22 mouse cellular contexts compared by ENCODE assay signal in the genomic region with DNA sequence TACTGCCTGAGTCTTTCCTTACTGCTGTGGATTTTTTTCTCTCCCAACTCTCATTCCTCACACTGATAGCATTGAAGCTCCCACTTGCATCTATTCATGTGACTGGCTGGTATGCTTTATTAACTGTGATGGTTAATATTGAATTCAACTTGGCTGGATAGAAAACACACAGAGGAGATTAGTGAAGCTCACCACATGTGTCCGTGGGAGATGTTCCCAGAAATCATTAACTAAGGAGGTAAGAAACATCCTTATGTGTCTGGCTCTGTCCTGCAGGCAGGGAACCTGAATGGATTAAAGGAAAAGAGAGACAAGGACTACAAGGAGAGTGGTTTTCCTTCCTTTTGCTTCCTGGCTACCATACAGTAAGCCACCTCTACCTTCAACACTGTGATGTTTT.
"Had no signal": no experiment of that assay in that cellular context is flagged by ENCODE, and none has a peak within 500 bp of the region (broad histone marks: within the 10 kb centered on the region; RNA-seq: fewer than 3 reads in every experiment).

No protein-coding gene starts in this region.

- H3K36me3 ChIP-seq: limb, embryonic 12.5 days; liver, embryonic 12.5 days; liver, embryonic 15.5 days; lung, embryonic 15.5 days; midbrain, embryonic 12.5 days; midbrain, embryonic 15.5 days; neural tube, embryonic 13.5 days; stomach, embryonic 15.5 days had no signal

- H3K9ac ChIP-seq: limb, embryonic 12.5 days; liver, embryonic 12.5 days; liver, embryonic 15.5 days; lung, embryonic 15.5 days; midbrain, embryonic 12.5 days; midbrain, embryonic 15.5 days; neural tube, embryonic 13.5 days; stomach, embryonic 15.5 days had no signal

- H3K27ac ChIP-seq: layer of hippocampus, adult 2 months; left cerebral cortex, adult 2 months; limb, embryonic 12.5 days; liver, embryonic 12.5 days; liver, embryonic 15.5 days; lung, embryonic 15.5 days; midbrain, embryonic 12.5 days; midbrain, embryonic 15.5 days; neural tube, embryonic 13.5 days; stomach, embryonic 15.5 days had no signal

- H3K4me2 ChIP-seq: limb, embryonic 12.5 days; liver, embryonic 12.5 days; liver, embryonic 15.5 days; lung, embryonic 15.5 days; midbrain, embryonic 12.5 days; midbrain, embryonic 15.5 days; neural tube, embryonic 13.5 days; stomach, embryonic 15.5 days had no signal

- ATAC-seq: intestine, postnatal 0 days; liver, embryonic 12.5 days; midbrain, embryonic 15.5 days had no signal

- H3K4me1 ChIP-seq: limb, embryonic 12.5 days; liver, embryonic 12.5 days; liver, embryonic 15.5 days; lung, embryonic 15.5 days; midbrain, embryonic 15.5 days; neural tube, embryonic 13.5 days; stomach, embryonic 15.5 days had no signal

- DNase-seq: kidney, postnatal 25 days; layer of hippocampus, adult 9-11 months; liver; lung, adult 18-20 months; lung, postnatal 10 days; lung, postnatal 36 days; retina, postnatal 1 day; right cerebral cortex, postnatal 25 days; spleen, adult 18-20 months; thymus, postnatal 25 days had no signal

- H3K27me3 ChIP-seq: liver, embryonic 12.5 days; liver, embryonic 15.5 days; lung, embryonic 15.5 days; midbrain, embryonic 12.5 days; midbrain, embryonic 15.5 days; neural tube, embryonic 13.5 days; stomach, embryonic 15.5 days had no signal

- H3K4me3 ChIP-seq: layer of hippocampus, adult 2 months; left cerebral cortex, adult 2 months; limb, embryonic 12.5 days; liver, embryonic 12.5 days; liver, embryonic 15.5 days; lung, embryonic 15.5 days; midbrain, embryonic 12.5 days; midbrain, embryonic 15.5 days; myocyte; neural tube, embryonic 13.5 days; stomach, embryonic 15.5 days had no signal

- H3K9me3 ChIP-seq: limb, embryonic 12.5 days; liver, embryonic 12.5 days; liver, embryonic 15.5 days; lung, embryonic 15.5 days; midbrain, embryonic 12.5 days; midbrain, embryonic 15.5 days; neural tube, embryonic 13.5 days; stomach, embryonic 15.5 days had no signal
